Mouse (Mus musculus) central nervous system, embryonic 18 days (tissue): ENCODE data around the gene Gdi2. TPM values are rescaled to one million over a fixed set of nuclear protein-coding genes. Genes with fewer than 3 reads are reported as not detected.

Source experiments
- polyA plus RNA-seq: library from polyadenylated mRNA; depleted of rRNA; stranded (reverse); fragments of >200 nt; gene quantifications from 2 replicates; pipeline ENCODE4 v1.2.3, GENCODE M21; 2012; rRNA removed

Gdi2 gene
- 238 and 239 TPM in 2 replicates for polyA plus RNA-seq

DNA sequence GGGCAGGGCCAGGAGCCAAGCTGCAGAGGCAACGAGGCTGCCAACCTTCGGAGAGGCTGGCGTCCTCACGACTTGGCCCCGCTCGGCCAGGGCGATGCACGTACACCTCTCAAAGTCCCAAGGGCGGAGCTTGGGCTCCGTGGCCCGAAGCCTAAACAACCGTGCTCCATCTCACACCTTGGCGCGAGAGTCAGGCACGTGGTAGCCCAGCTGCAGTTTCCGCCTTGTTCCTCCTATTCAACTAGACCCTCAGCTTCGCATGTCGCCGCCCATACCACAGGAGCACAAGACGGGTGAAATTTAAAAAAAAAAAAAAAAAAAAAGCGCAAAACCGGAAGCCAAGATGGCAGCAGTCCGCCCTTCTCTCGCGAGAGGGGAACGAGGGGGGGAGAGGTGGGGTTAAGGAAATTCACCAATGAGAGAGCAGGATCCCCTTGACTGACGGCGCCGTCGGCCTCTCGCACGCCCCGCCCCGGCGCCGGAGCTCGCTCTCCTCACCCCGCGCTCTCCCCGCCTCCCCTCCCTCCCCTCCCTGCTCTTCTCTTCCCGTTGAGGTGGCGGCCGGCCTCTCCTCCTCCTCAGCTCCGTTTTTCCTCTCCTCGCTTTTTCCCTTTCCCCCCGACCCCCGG lies at the start of gene Gdi2:
Gene Gdi2, plus strand, starts transcription at position 470 of the 629 bp plus-strand sequence.

DNA sequence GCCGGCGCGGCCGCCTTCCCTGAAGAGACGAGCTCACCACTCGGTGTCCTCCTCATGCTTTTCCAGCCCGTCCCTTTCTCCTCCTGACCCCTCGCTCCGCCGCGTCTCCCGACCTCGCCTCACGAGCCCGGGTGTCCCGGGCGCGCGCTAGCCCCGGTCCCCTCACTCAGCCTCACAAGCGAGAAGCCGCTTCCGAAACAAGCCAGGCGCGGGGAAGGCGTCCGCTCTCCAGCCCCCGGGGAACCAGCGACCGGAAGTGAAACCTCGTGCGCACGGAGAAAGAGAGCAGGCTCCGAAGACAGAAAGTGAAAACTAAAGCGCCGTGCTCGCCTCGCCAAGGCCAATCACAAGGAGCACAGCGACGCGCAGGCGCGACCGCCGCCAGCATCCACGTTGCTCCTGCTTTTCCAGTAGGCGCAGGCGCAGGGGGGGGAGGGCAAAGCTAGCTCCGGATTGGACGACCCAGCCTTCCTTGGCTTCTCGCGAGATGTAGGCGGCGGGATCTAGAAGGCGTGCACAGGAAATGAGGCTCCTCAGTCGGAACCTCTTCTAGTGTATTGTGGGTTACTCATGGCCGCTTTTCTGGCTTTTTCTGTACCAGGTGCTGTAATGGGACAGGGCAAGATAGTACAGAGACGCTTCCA lies 73.1 kb downstream of the Gdi2 start, which contains the start of gene Fam208b:
Gene Fam208b, minus strand, starts transcription at position 314 of the 644 bp plus-strand sequence.

Other genes with a start within 250 kb of the Gdi2 start
- gene Fam208b, start 73.0 kb downstream of the Gdi2 start, polyA plus RNA-seq, result 29.7 and 33.9 TPM in 2 replicates
- 18.3 and 19.0 TPM in 2 replicates for gene Asb13, start 96.0 kb downstream of the Gdi2 start, polyA plus RNA-seq